Mouse (Mus musculus) C2C12 (cell line): Measurements from ENCODE around the gene BC080695.
"Not testable (repeated sequence)": the region's sequence is repeated elsewhere in the genome, so short reads cannot be mapped to it uniquely, and the experiment has no call there.

Source experiments
- CEBPB ChIP-seq: IDR thresholded peaks from one replicate; pipeline ENCODE4 v1.6.1; 2011; ENCODE audit warnings: low read depth, mild to moderate bottlenecking, control low read depth, moderate library complexity
- CTCF ChIP-seq: IDR thresholded peaks from one replicate; pipeline ENCODE4 v1.5.1; 2011; ENCODE audit not compliant: control insufficient read depth, insufficient read depth, insufficient read length
- FOSL1 ChIP-seq: IDR thresholded peaks from one replicate; pipeline ENCODE4 v1.8.0; 2011; ENCODE audit warnings: mild to moderate bottlenecking, low read length; ENCODE audit not compliant: poor library complexity, insufficient read depth, severe bottlenecking
- MAX ChIP-seq: IDR thresholded peaks from one replicate; pipeline ENCODE4 v1.6.1; 2011; ENCODE audit warnings: mild to moderate bottlenecking, control low read depth
- MYOG ChIP-seq: IDR thresholded peaks from one replicate; pipeline ENCODE4 v1.6.1; 2011; ENCODE audit not compliant: control insufficient read depth, insufficient read length; ENCODE audit errors: extremely low read depth
- USF1 ChIP-seq: IDR thresholded peaks from one replicate; pipeline ENCODE4 v1.6.1; 2011; ENCODE audit warnings: low read depth, mild to moderate bottlenecking, control low read depth, moderate library complexity

- not testable (repeated sequence) for TF ChIP-seq CTCF, MYOG, MAX, USF1, CEBPB, FOSL1
These were observed 63.2 kb downstream of the BC080695 start, which contains the start of gene Gm13083 for GRCm38 (mm10) chr4:143614703-143615102.
